Mouse (Mus musculus): ENCODE results near the gene Rpl27a. TPM values are rescaled to one million over a fixed set of nuclear protein-coding genes. Genes with fewer than 3 reads are reported as not detected.

Gene Rpl27a
- total RNA-seq, 4 experiments from 2014 or later: 143 to 153 (median 150) TPM

DNA sequence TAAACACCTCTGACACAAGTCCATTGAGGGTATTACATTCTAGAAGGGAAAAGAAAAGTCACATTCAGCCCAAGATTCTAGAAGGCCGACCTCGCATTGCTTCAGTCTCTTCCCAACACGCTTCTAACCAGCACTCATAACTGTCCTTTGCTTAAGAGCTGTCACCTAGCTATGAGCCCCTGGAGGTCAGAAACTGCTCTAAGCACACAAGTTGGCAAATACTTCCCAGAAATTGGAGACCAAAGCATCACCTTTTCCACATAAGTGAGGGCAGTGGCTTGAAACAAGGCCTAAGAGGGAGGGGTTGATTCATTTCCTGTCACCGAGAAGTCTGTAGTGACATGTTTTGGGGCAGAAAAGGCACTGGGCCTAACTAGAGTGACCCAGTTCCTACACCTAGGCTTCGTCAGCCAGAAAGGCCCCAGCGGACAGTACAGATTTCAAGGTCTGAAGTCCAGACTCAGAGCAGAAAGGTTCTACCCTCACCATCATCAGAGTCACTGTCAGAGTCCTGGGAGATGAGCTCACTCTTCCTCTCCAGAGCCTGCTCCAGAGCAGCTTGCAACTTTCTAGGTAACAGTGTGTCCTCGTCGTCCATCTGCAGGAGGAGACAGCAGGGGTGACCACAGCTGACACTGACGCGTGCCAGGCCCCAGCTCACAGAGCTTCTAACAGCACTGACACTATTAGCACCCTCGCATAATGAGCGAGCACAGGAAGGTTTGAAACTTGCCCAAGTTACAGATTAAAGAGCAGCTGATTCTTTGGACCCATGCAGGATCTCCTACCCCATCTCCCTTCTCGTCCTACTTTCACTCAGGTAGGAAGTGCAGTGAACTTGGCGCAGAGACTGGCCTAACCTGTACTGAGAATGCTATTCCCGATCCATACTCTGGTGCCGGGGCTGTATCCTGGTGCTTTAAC is 7.1 kb downstream of the Rpl27a start:
- DNase-seq (ENCODE audit: low spot score in 2 of 2): no peak

DNA sequence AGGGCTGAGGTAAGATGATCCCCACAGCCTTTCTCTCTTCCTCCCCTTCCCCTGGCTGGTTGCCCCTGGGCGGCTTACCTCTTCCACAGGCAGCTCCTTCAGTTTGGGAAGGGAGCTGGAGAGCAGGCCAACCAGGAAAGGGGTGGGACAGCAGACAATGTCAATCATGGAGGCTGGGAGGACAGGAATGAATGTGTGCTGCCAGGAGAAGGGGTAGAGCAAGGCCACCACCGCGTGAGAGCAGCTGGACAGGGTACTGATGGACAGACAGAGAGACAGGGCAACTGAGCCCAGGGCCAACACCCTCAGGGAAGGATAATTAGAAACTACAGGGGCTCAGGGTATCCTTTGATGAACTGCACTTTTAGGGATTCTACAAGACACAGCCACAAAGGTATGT is 8.6 kb downstream of the Rpl27a start:
- no peak for DNase-seq (ENCODE audit: low spot score in 2 of 2)

DNA sequence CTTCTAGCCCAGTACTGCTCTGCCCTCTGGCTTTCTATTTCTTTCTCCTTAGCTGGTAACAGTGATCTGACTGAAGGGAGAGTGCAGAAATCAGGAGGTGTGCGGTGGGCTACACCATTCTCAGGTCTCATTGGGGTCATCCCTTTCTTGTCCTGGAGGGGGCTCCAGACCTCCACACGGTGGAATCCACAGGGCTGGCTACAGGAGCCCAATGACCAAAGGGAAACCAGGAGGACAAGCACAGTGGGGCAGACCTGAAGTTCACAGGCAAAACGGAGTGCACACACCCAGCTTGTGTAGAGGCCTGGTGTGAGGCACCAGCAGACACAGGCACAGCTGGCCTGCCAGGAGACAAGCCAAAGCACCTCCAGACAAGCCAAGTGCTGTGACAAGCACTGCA is 9.4 kb downstream of the Rpl27a start:
- no peak for DNase-seq (ENCODE audit: low spot score in 2 of 2)

DNA sequence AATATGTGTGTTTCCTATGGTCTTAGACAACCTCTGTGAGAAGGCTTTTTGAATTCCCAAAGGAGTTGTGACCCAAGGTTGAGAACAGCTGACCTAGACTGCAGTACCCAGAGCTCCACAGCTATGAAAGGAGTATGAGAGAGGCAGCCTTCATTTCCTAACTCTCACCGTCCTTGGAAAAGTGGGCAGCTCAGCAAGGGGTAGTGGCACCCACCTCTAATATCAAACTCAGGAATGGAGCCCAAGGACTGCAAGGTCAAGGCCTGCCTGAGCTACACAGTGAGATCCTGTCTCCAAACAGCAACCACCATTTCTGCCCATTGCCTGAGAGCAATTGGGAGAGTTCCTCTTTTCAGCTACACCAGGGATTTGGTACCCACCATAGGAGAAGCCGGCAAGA is 10.8 kb downstream of the Rpl27a start:
- no peak for DNase-seq (ENCODE audit: low spot score in 2 of 2)

DNA sequence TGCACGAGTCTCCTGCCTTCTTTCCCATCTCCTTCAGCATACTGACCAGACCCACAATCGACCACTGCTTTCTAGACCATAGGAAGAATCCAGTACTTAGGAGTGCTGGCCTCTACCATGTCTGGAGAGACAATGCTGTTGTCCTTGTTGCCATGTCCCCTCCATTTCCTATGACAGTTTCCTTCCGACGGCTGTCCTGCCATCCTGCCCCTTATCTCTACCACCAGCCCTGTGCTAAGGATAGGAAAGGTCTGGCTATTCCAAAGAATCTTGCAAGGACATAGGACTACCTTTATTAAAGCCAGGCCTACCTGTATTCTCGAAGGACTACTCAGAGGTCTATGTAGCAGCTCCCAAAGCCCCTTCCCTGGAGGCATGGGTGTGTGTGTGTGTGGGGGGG is 12.6 kb downstream of the Rpl27a start:
- DNase-seq (ENCODE audit: low spot score in 2 of 2): no peak

DNA sequence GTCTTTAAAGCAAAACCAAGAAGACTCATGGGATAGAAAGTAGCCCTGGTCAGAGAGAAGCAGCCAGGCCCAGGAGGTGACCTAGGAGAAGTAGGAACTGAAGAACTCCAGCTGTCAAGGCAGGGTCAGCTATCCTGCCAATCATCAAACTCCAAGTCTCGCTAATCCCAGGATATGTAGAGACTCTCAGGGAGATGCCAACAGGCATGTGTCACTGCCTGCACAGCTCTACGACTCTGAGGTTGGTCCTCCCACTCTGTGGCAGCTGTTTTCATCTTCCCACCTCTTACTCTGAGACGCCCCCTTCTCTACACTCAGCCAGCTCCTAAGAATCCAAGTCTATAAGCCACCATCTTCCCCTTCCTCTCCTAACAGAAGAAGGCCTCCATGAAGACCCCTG is 13.7 kb downstream of the Rpl27a start:
- peak in 1 of 2 experiments; percentile 44 for DNase-seq (ENCODE audit: low spot score in 2 of 2)

DNA sequence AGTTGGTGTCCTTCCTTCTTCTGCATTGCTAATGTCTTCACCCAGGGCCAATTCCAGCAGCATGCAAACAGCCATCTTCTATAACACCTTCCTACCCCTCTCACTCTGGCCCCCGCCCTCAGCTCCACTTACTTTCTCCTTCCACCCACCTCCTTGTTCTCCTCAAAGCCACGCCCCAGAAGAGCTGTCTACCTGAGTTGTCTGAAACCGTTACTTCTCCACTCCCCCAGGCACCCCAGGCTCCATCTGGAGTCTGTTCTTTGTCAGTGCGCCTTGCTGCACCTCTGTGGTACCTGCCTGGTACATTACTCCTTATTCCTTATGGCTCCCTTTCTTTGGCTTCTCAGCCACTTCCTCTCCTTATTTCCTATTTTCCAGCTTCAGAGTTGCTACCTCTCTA is 14.2 kb downstream of the Rpl27a start:
- DNase-seq (ENCODE audit: low spot score in 2 of 2): peak in 1 of 2 experiments; percentile 29

DNA sequence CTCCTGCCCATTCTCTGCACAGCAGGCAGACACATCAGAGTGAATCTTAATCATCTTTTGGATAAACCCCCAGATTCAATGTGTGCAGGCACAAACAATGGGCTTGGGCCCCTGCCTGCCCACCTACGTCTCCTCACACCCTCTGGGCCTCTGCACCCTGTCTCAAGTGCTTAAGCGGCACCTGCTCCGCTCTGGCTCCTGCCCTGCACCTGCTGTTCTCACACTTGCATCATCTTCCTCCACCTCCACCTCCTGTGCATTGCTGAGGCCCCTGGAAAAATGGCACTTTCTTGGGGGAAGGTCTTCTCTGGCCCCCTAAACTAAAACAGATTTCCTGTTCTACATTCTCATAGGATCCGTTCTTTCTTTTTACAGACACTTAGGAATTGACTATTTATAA is 14.9 kb downstream of the Rpl27a start:
- peak in 1 of 2 experiments; percentile 43 for DNase-seq (ENCODE audit: low spot score in 2 of 2)

DNA sequence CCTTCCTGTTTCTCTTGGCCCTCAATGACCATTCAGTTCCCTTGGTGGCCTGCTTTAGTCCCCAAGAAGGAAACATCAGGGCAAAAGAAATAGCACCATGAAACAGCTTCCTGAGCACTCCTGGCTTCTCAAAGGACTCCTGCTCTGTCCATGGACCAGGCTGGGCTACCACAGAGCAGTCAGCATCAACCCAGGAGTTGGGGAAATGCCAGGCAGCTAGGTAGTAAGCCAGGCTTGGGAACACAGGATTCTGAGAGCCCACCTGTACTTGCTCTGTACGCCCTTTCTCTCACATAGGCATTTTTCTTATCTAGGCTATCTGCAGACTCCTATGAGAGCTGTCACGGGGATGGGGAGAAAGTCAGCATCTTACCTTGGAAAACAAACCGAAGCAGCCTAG is 16.0 kb downstream of the Rpl27a start:
- no peak for DNase-seq (ENCODE audit: low spot score in 2 of 2)

DNA sequence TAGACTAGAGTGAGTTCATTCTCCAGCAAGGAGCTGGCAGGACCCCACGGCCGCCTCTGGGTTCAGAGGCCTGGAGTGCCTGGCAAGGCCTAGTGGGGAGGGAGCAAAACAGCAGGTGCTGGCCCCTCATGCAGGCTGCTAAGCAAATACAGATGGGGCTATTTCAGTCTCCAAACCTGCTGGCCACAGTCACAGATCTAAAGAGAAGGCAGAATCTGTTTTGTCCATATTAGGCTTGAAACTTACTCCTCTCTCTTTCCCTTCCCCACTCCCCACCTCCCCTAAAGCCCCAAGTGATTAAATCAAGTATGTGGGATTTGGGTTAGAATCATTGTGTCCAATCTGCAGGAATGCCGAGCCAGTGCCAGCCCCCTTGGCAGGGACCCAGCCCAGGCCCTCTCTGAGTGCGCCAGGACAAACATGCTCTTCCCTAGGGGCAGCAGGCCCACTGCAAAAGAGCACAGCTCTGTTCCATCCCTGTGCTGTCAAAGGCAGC is 17.6 kb downstream of the Rpl27a start:
- DNase-seq (ENCODE audit: low spot score in 2 of 2): peak in 1 of 2 experiments; percentile 34

DNA sequence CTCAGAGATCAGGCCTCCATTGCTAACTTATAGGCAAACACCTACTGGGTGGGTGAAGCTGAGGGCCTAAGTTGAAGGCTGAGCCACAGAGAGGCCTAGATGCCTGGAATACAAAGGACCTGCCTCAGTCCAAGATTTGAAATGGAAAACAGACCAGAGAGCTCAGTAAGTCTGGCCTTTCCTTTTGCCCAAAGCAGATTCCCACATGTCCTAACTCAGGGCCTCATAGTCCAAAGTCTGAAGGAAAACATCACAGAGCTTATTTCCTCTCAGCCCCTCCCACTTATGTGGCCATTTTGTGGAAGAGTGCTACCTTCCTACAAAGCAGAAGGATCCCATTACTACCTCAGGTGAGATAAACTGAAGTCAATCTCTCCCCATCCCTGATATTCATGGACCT is 22.0 kb downstream of the Rpl27a start:
- DNase-seq (ENCODE audit: low spot score in 2 of 2): no peak

DNA sequence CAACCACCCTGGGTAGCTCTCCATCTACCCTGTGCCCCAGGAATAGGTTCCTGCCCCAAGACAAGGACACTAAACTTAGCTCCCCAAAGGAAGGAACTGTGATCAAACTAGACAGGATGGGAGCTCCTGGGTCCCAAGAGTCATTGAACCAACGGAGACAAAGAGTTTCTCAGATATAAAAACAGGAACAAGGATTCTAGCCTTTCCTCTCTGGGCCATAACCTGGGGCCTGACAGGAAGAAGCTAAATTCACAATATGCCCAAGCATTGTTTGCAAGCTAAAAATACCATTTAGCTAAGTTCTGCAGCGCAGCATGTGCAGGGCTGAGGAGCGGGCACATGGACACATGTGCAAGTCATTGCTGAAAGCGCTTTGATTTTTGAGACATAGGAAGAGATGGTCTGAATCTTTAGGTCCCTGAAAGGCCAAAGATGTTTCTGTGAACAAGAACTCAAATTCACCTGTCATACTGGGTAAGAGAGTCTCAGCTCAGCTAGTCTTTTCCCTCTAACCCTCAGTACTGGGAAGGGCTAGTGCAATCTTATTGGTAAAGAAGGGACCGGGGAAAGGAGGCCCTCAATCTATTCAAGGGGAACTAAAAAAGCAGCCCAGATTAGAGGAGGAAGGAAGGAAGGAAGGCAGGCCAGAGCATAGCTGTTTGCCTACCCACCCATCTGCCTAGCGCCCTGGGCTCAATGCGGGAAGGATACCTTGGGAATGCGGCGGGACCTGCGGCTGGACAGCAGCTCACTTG is 22.8 kb downstream of the Rpl27a start:
- no peak for DNase-seq (ENCODE audit: low spot score in 2 of 2)

DNA sequence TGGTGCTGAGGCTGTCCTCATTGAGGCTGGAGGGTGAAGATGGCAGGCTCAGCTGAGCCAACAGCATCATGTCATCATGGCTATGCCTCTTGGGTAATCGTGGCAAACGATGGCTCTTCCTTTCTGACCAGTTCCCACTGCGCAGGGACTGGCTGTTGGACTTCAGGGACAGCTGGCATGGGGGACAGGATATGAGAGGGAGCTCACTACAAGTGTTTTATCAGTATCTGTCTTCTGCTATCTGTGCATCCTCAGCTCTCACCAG is 23.3 kb downstream of the Rpl27a start:
- DNase-seq (ENCODE audit: low spot score in 2 of 2): no peak

DNA sequence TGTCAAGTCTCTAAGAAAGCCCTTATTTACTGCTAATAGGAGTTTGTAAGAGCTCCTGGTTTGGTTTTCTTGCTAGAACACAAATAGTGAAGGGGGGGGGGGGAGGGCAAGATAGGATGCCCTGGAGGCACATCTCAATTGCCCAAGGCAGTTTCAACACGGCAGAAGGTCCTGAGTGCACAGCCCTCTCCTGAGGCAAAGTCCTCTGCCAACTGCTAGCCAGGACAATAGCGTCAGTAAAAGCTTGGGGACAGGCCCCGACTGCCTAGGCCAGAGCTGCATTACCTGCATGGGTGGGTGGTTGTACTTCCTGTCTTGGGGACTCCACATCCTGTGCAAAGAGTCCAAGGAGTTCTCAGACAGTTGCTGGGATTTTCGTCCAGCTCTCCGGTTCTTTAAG is 25.8 kb downstream of the Rpl27a start:
- no peak for DNase-seq (ENCODE audit: low spot score in 2 of 2)

DNA sequence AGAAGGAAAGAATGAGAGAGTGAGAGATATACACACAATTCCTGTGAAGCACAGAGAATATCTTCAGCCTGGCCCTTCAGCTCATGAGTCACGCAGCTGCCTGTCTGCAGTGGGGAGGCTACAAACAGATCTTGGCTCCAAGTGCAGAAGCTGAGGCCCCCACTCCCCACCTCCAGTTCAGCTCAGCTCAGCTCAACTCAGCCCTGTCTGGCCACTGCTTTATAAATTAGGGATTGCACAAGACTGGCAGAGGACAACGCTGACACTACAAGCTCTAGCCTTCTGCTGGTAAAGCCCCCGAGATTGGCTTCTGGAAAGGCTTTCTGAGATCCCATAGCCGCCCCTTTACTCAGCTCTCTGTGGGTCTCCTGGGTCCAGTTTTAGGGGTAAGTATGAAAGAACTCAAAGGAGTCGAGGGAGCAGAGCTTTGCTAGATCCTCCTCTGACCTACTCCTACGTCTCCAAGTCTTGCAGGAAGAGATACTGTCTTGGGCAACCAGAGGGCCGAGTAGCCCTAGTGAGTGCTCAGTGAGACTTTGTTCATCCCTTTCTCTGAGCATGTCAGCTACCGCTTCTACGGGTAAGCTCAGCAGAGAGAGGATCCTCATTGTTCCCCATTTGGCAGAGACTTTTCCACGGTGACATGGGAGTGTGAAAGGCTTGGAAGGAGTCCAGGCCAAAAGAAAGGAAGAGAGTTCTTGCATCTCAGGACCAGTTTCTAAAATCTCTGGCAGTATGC is 26.5 kb downstream of the Rpl27a start:
- DNase-seq (ENCODE audit: low spot score in 2 of 2): no peak

DNA sequence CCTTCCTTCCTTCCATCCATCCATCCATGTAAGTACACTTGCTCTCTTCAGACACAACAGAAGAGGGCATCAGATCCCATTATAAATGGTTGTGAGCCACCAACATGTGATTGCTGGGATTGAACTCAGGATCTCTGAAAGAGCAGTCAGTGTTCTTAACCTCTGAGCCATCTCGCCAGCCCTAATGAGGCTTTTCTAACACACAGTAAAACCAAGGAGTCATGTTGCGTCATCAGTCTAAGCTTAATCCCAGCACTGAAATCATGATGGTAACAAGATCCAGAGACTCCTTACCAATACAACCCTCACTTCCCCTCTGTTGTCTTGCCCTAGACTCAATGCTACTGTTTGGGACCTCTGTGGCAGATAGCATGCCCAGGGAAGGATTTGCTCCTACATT is 27.2 kb downstream of the Rpl27a start:
- DNase-seq (ENCODE audit: low spot score in 2 of 2): no peak

DNA sequence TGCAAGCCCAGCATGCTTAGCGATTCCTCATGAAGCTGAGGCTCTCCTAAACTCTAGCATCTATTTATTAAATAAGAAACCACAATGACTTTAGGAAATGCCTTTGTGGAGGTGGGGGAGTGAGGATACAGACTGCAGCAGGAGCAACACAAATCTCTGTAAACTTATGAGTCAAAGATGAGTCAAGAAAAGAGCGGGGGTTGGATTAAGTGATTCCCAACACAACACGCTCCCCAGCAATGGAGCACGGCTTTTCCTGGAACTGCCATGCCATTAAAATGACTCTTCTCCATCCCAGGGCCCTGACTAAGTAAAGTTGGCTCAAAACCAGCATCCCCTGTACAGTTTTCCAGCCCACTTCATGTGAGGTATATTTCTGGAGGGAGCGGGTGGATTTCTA is 27.8 kb downstream of the Rpl27a start:
- peak in 1 of 2 experiments; percentile 22 for DNase-seq (ENCODE audit: low spot score in 2 of 2)

DNA sequence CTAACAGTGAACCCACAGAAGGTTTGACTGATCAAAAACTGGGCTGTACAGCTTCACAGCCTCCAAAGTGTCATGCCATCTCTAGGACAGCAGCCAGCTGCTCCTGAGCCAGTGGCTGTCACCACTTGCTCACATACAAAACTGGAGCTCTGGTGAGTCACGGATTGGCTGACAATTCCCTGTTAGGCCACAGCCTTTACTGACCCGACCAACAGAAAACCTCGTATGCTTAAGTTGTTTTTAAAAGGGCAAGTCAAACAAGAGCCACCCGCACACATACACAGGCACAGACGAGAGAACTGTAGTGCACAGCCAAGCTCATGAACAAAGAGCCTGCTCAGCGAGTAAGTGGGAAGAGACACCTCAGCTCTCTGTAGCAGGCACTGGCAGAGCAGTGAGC is 40.6 kb downstream of the Rpl27a start:
- DNase-seq (ENCODE audit: low spot score in 2 of 2): no peak

DNA sequence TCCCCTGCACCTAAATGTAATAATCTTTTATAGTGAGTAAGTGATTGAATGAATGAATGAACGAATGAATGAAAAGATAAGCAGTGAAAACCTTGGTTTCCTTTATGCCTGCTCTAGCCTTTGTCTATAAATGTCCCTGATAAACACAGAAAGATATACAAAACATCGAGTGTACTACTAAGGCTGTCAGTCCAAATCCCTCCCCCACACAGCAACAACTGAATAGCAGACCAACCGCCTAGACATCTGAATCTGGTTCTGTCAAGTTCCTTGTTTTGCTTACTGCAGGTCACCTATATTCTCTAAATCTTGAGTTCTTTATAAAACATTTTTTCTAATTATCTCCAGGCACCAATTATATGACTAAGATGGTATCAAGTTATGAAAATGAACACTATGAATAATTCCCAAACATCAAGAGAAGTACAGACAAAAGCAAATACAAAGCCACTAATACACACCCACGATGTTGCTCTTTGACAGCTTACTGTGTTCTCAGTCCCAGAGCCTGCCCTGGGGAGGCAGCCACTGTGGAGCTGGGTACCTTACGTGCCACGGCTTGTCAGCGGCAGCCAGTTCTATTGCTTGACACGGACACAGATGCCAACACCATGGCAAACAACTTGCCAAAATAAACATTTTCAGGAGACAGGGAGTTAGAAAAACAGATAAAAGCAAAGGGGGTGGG is 42.7 kb downstream of the Rpl27a start:
- DNase-seq (ENCODE audit: low spot score in 2 of 2): no peak

DNA sequence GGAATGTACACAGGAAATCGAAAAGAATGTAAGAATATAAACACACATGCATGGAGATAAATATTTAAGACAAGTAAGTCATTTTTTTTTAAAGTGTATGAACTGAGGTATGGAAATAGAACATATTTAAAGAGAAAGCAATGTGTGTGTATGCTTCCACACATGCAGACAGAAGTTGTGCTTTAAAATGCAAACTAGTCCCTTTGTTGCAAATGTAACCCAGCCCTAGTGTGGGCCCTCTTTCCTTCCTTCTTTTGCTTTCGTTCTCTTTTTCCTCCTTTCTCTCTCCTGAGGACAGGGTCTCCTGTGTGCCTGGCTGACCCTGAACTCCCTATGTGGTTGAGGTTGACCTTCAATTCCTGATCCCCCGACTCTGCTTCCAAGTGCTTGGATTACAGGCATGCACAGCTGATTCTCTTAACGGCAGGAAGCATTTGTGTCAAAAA is 43.2 kb downstream of the Rpl27a start:
- no peak for DNase-seq (ENCODE audit: low spot score in 2 of 2)

DNA sequence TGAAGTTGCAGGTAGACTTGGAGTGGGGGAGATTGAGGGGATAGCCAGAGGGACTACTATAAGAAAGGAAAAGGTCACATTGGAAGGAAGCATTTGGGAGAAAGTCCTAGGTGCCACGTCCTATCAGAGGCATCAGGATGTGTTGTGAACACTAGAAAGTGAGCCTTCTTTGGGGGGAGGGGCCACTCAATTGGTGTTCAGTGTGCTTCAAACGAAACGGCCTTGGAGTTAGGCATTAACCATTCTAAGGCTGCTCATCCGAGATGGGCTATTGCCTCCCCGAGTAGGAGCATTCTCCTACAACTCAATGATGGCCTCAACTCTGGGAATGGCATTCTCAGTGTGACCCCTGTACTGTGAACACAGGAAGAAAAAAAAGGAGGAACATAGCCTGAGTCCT is 43.7 kb downstream of the Rpl27a start:
- no peak for DNase-seq (ENCODE audit: low spot score in 2 of 2)
